Mouse (Mus musculus): ENCODE results near the gene Zbtb12. TPM values are rescaled to one million over a fixed set of nuclear protein-coding genes. Genes with fewer than 3 reads are reported as not detected.

The Zbtb12 gene
- total and polyA plus RNA-seq, 3 experiments = 7.6 to 24.3 TPM; not detected in 1

GRCm38 (mm10) chr17:34840736-34841307 lies 38.5 kb upstream of the Zbtb12 start:
- TF ChIP-seq MAZ (IDR thresholded peaks at IDR 0.05; ENCODE audit: low read depth, low read length) (no peak), MYB (IDR thresholded peaks at IDR 0.05; ENCODE audit: low read depth, low read length) (no peak), MXI1 (IDR thresholded peaks at IDR 0.05; ENCODE audit: low read depth, low read length) (no peak), POLR2AphosphoS5 (IDR thresholded peaks at IDR 0.05; ENCODE audit: borderline replicate concordance, low read depth, low read length) (no peak), TCF12 (IDR thresholded peaks at IDR 0.05; ENCODE audit: low read depth, low read length) (no peak), KAT2A (conservative IDR thresholded peaks at IDR 0.05; ENCODE audit: low read depth, low read length) (no peak)
- Histone ChIP-seq H3K79me2 (ENCODE audit: control insufficient read depth, insufficient read depth, low read length, poor library complexity) (peaks cover 7% of the 10 kb centered on the region), H3K4me1 (ENCODE audit: control insufficient read depth in 1 of 2, insufficient read depth in 2 of 2, low read length in 2 of 2) (peaks cover 0 to 8% of the 10 kb centered on the region in 2 experiments; a peak in 2 of 4 replicates), H3K9me3 (replicated peaks; ENCODE audit: insufficient read depth, low read length) (no peaks in the 10 kb centered on the region), H3K4me3 (ENCODE audit: control insufficient read depth in 1 of 2, insufficient read depth in 1 of 2, low read depth in 2 of 2, low read length in 2 of 2) (no peak overlapping the region), H3K9ac (ENCODE audit: control insufficient read depth, low read depth, low read length, poor library complexity, severe bottlenecking) (no peak overlapping the region), H3K27ac (ENCODE audit: control insufficient read depth, low read depth, low read length) (no peak overlapping the region), H3K27me3 (ENCODE audit: control insufficient read depth in 1 of 2, insufficient read depth in 2 of 2, low read length in 2 of 2) (no peaks in the 10 kb centered on the region), H3K36me3 (ENCODE audit: control insufficient read depth in 1 of 2, insufficient read depth in 2 of 2, low read length in 2 of 2) (no peaks in the 10 kb centered on the region; a peak in 2 of 4 replicates)
- no peak for DNase-seq (ENCODE audit: low read depth, low spot score)

- no peaks in the 10 kb centered on the region for H3K9me3 ChIP-seq (replicated peaks; ENCODE audit: insufficient read depth, low read length)
Observed at GRCm38 (mm10) chr17:34844884-34845283, 34.4 kb upstream of the Zbtb12 start.

GRCm38 (mm10) chr17:34847192-34847591 lies 32.1 kb upstream of the Zbtb12 start:
- Histone ChIP-seq H3K4me3 (ENCODE audit: control insufficient read depth in 1 of 2, insufficient read depth in 1 of 2, low read depth in 2 of 2, low read length in 2 of 2) (no peak overlapping the region), H3K4me1 (ENCODE audit: control insufficient read depth in 1 of 2, insufficient read depth in 2 of 2, low read length in 2 of 2) (peaks cover 0 to 3% of the 10 kb centered on the region in 2 experiments; a peak in 2 of 4 replicates), H3K9ac (ENCODE audit: control insufficient read depth, low read depth, low read length, poor library complexity, severe bottlenecking) (no peak overlapping the region), H3K9me3 (replicated peaks; ENCODE audit: insufficient read depth, low read length) (no peaks in the 10 kb centered on the region), H3K79me2 (ENCODE audit: control insufficient read depth, insufficient read depth, low read length, poor library complexity) (peaks cover 15% of the 10 kb centered on the region), H3K27me3 (ENCODE audit: control insufficient read depth in 1 of 2, insufficient read depth in 2 of 2, low read length in 2 of 2) (no peaks in the 10 kb centered on the region), H3K36me3 (ENCODE audit: control insufficient read depth in 1 of 2, insufficient read depth in 2 of 2, low read length in 2 of 2) (peaks cover 1 to 5% of the 10 kb centered on the region in 2 experiments), H3K27ac (ENCODE audit: control insufficient read depth, low read depth, low read length) (no peak overlapping the region)
- DNase-seq (ENCODE audit: low read depth, low spot score) = no peak
- no peak for TF ChIP-seq POLR2AphosphoS5 (IDR thresholded peaks at IDR 0.05; ENCODE audit: borderline replicate concordance, low read depth, low read length)
- no peak for TF ChIP-seq NELFE (IDR thresholded peaks at IDR 0.05; ENCODE audit: low read depth, low read length)
- no peak for TF ChIP-seq ELF1 (IDR thresholded peaks at IDR 0.05; ENCODE audit: low read depth, low read length)
- no peak for TF ChIP-seq MXI1 (IDR thresholded peaks at IDR 0.05; ENCODE audit: low read depth, low read length)
- TF ChIP-seq POLR2AphosphoS2 (IDR thresholded peaks at IDR 0.05; ENCODE audit: low read length) = no peak
- no peak for TF ChIP-seq SIN3A (IDR thresholded peaks at IDR 0.05; ENCODE audit: low read length)
- TF ChIP-seq GABPA (IDR thresholded peaks at IDR 0.05; ENCODE audit: low read depth, low read length) = no peak

More at GRCm38 (mm10) chr17:34844884-34845283, 34.4 kb upstream of the Zbtb12 start:
- H3K36me3 ChIP-seq (ENCODE audit: control insufficient read depth in 1 of 2, insufficient read depth in 2 of 2, low read length in 2 of 2) = peaks cover 0 to 1% of the 10 kb centered on the region in 2 experiments; a peak in 3 of 4 replicates
- H3K9ac ChIP-seq (ENCODE audit: control insufficient read depth, low read depth, low read length, poor library complexity, severe bottlenecking) = no peak overlapping the region
- no peak overlapping the region for H3K4me3 ChIP-seq (ENCODE audit: control insufficient read depth in 1 of 2, insufficient read depth in 1 of 2, low read depth in 2 of 2, low read length in 2 of 2)
- H3K27me3 ChIP-seq (ENCODE audit: control insufficient read depth in 1 of 2, insufficient read depth in 2 of 2, low read length in 2 of 2) = no peaks in the 10 kb centered on the region
- no peak overlapping the region for H3K27ac ChIP-seq (ENCODE audit: control insufficient read depth, low read depth, low read length)
- no peaks in the 10 kb centered on the region for H3K4me1 ChIP-seq (ENCODE audit: control insufficient read depth in 1 of 2, insufficient read depth in 2 of 2, low read length in 2 of 2)
- peaks cover 2% of the 10 kb centered on the region for H3K79me2 ChIP-seq (ENCODE audit: control insufficient read depth, insufficient read depth, low read length, poor library complexity)
- TF ChIP-seq TAL1 (IDR thresholded peaks at IDR 0.05; ENCODE audit: low read length) (no peak), RCOR1 (IDR thresholded peaks at IDR 0.05; ENCODE audit: low read depth, low read length) (no peak), USF2 (IDR thresholded peaks at IDR 0.05; ENCODE audit: borderline replicate concordance in 1 of 2, insufficient read depth in 1 of 2, low read depth in 1 of 2, low read length in 2 of 2) (no peak), MAFK (IDR thresholded peaks at IDR 0.05; ENCODE audit: borderline replicate concordance, low read depth, low read length) (no peak), POLR2A (IDR thresholded peaks at IDR 0.05; ENCODE audit: control insufficient read depth in 1 of 2, insufficient read depth in 1 of 2, low read depth in 1 of 2, low read length in 2 of 2, poor library complexity in 1 of 2) (no peak), GATA1 (IDR thresholded peaks at IDR 0.05; ENCODE audit: low read depth, low read length) (no peak), ELF1 (IDR thresholded peaks at IDR 0.05; ENCODE audit: low read depth, low read length) (no peak), CHD2 (IDR thresholded peaks at IDR 0.05; ENCODE audit: low read length) (no peak), GABPA (IDR thresholded peaks at IDR 0.05; ENCODE audit: low read depth, low read length) (no peak), CHD1 (IDR thresholded peaks at IDR 0.05; ENCODE audit: low read depth, low read length) (no peak), POLR2AphosphoS2 (IDR thresholded peaks at IDR 0.05; ENCODE audit: low read length) (no peak), ZC3H11A (IDR thresholded peaks at IDR 0.05; ENCODE audit: low read depth, low read length) (no peak), TCF12 (IDR thresholded peaks at IDR 0.05; ENCODE audit: low read depth, low read length) (no peak), MEF2A (IDR thresholded peaks at IDR 0.05; ENCODE audit: extremely low read depth, insufficient replicate concordance, low read depth, low read length, poor library complexity, severe bottlenecking) (no peak), UBTF (IDR thresholded peaks at IDR 0.05; ENCODE audit: borderline replicate concordance, insufficient read depth, low read depth, low read length) (no peak), TBP (IDR thresholded peaks at IDR 0.05; ENCODE audit: low read depth, low read length) (no peak)
- no peak for DNase-seq (ENCODE audit: low read depth, low spot score)
